Mouse (Mus musculus) G1E (cell line): ENCODE results near the gene Klf11. TPM values are rescaled to one million over a fixed set of nuclear protein-coding genes. Genes with fewer than 3 reads are reported as not detected.
A peak's percentile ranks its signal among the peaks of the same experiment; 100 is the strongest.

Experiments
- ATAC-seq: 2 replicates; pipeline ENCODE4 v1.8.0; 2016; ENCODE audit warnings: mild to moderate bottlenecking; ENCODE audit not compliant: insufficient number of reproducible peaks, poor library complexity, low FRiP score, severe bottlenecking; ENCODE audit errors: extremely low read depth
- DNase-seq: peaks from one replicate; pipeline ENCODE4 v3.0.0; 2012; ENCODE audit warnings: low spot score
- H3K27me3 ChIP-seq: 2 replicates; pipeline ENCODE4 v1.6.1; 2012; ENCODE audit warnings: mild to moderate bottlenecking, low read length, inconsistent platforms; ENCODE audit not compliant: insufficient read depth
- H3K36me3 ChIP-seq: replicated peaks from 2 replicates; pipeline ENCODE3; 2012; ENCODE audit warnings: mild to moderate bottlenecking, inconsistent platforms
- H3K4me1 ChIP-seq: 2 replicates; pipeline ENCODE4 v1.6.1; 2012; ENCODE audit warnings: low read depth, low read length, inconsistent platforms, mixed read lengths; ENCODE audit not compliant: insufficient read depth
- H3K4me3 ChIP-seq: 2 replicates; pipeline ENCODE4 v1.5.1; 2012; ENCODE audit warnings: low read depth, mild to moderate bottlenecking, inconsistent platforms, low read length, moderate library complexity, mixed read lengths
- H3K9me3 ChIP-seq: replicated peaks from 2 replicates; pipeline ENCODE4 v1.6.1; 2012; ENCODE audit warnings: inconsistent platforms
- CTCF ChIP-seq: IDR thresholded peaks from 2 replicates; pipeline ENCODE4 v1.5.1; 2012; ENCODE audit warnings: low read depth, low read length, inconsistent platforms, mixed read lengths
- GATA1 ChIP-seq: IDR thresholded peaks from 2 replicates; pipeline ENCODE4 v1.6.1; 2012; ENCODE audit warnings: borderline replicate concordance, low read length, inconsistent platforms, mixed read lengths
- GATA2 ChIP-seq: IDR thresholded peaks from 2 replicates; pipeline ENCODE4 v1.6.1; 2012; ENCODE audit warnings: low read depth, low read length, inconsistent platforms, borderline replicate concordance
- POLR2AphosphoS5 ChIP-seq: IDR thresholded peaks from 2 replicates; pipeline ENCODE4 v1.6.1; 2012; ENCODE audit warnings: low read depth, low read length, inconsistent platforms; ENCODE audit not compliant: insufficient replicate concordance
- TAL1 ChIP-seq: conservative IDR thresholded peaks from 2 replicates; pipeline ENCODE4 v1.6.1; 2012; ENCODE audit warnings: low read depth, low read length, inconsistent platforms, mixed read lengths
- polyA plus RNA-seq: library from polyadenylated mRNA; stranded (reverse); fragments of >175 nt; gene quantifications from 2 replicates; pipeline ENCODE4 v1.2.3, GENCODE M21; 2012
- total RNA-seq, 2 experiments: library from RNA; stranded (forward) in 1 of 2; stranded (reverse) in 1 of 2; fragments of 200-1000 nt in 1 of 2; fragments of >200 nt in 1 of 2; fragmentation: Nextera tagmentation in 1 of 2; gene quantifications; 2 replicates each; pipeline ENCODE4 v1.2.3; 2014 to 2017

The Klf11 gene
- total and polyA plus RNA-seq, 3 experiments, result 7.0 to 17.4 (median 16.0) TPM

- Histone ChIP-seq H3K4me3 (peak overlapping the region; percentile 81), H3K36me3 (peaks cover 28% of the 10 kb centered on the region), H3K27me3 (no peaks in the 10 kb centered on the region; the same call in 1 of the 2 replicates), H3K9me3 (no peaks in the 10 kb centered on the region), H3K4me1 (peaks cover 87% of the 10 kb centered on the region)
- DNase-seq (no peak), ATAC-seq (no peak)
- no peak for TF ChIP-seq GATA2
- TF ChIP-seq CTCF, result no peak
- TF ChIP-seq TAL1, result no peak
- no peak for TF ChIP-seq GATA1
These were observed 535 bp upstream of the Klf11 start for GRCm38 (mm10) chr12:24650415-24651062.

- Histone ChIP-seq H3K36me3 (peaks cover 41% of the 10 kb centered on the region), H3K4me3 (peak overlapping the region; percentile 81), H3K4me1 (peaks cover 86% of the 10 kb centered on the region), H3K9me3 (no peaks in the 10 kb centered on the region), H3K27me3 (no peaks in the 10 kb centered on the region; the same call in 1 of the 2 replicates)
- peak; percentile 70 for ATAC-seq
- DNase-seq, result peak; percentile 96
- TF ChIP-seq POLR2AphosphoS5, result no peak
- TF ChIP-seq GATA2, result no peak
- no peak for TF ChIP-seq CTCF
- no peak for TF ChIP-seq GATA1
- no peak for TF ChIP-seq TAL1
These were observed 718 bp downstream of the Klf11 start for GRCm38 (mm10) chr12:24651642-24652342.

GRCm38 (mm10) chr12:24654065-24654862 lies 3.2 kb downstream of the Klf11 start:
- TF ChIP-seq POLR2AphosphoS5 (no peak), GATA2 (no peak)
- Histone ChIP-seq H3K27me3 (no peaks in the 10 kb centered on the region; the same call in 1 of the 2 replicates), H3K36me3 (peaks cover 62% of the 10 kb centered on the region), H3K9me3 (no peaks in the 10 kb centered on the region), H3K4me3 (no peak overlapping the region), H3K4me1 (peaks cover 88% of the 10 kb centered on the region)
- ATAC-seq (no peak), DNase-seq (no peak)

GRCm38 (mm10) chr12:24656436-24656835 lies 5.4 kb downstream of the Klf11 start:
- peaks cover 91% of the 10 kb centered on the region for H3K4me1 ChIP-seq
- no peaks in the 10 kb centered on the region for H3K9me3 ChIP-seq
- ATAC-seq (no peak), DNase-seq (no peak)
- TF ChIP-seq TAL1 (no peak), GATA2 (no peak), POLR2AphosphoS5 (no peak), CTCF (no peak), GATA1 (no peak)
- no peaks in the 10 kb centered on the region; the same call in 1 of the 2 replicates for H3K27me3 ChIP-seq
- H3K36me3 ChIP-seq, result peaks cover 78% of the 10 kb centered on the region
- H3K4me3 ChIP-seq, result no peak overlapping the region

- peak; percentile 58 for DNase-seq
- H3K27me3 ChIP-seq, result no peaks in the 10 kb centered on the region; the same call in 1 of the 2 replicates
- ATAC-seq, result peak; percentile 84
- no peaks in the 10 kb centered on the region for H3K9me3 ChIP-seq
- TF ChIP-seq GATA1 (no peak), TAL1 (peak; percentile 67)
- peaks cover 81% of the 10 kb centered on the region for H3K36me3 ChIP-seq
- peaks cover 77% of the 10 kb centered on the region for H3K4me1 ChIP-seq
- H3K4me3 ChIP-seq, result peak overlapping the region; percentile 13; the same call in 1 of the 2 replicates
These were observed 7.9 kb downstream of the Klf11 start for GRCm38 (mm10) chr12:24658998-24659397.

- H3K27me3 ChIP-seq, result no peaks in the 10 kb centered on the region; the same call in 1 of the 2 replicates
- no peak for TF ChIP-seq TAL1
- TF ChIP-seq POLR2AphosphoS5, result no peak
- TF ChIP-seq GATA2, result no peak
- no peak for TF ChIP-seq CTCF
- TF ChIP-seq GATA1, result no peak
- ATAC-seq (no peak), DNase-seq (no peak)
- no peaks in the 10 kb centered on the region for H3K9me3 ChIP-seq
- H3K4me1 ChIP-seq, result peaks cover 67% of the 10 kb centered on the region
- 0 out of 2 replicates have a peak overlapping the region, but pooled peaks have one; percentile 0 for H3K4me3 ChIP-seq
- H3K36me3 ChIP-seq, result peaks cover 74% of the 10 kb centered on the region
These were observed 8.8 kb downstream of the Klf11 start for GRCm38 (mm10) chr12:24659923-24660322.
